17 mouse cellular contexts compared by ENCODE assay signal in genomic region chr13:31830332-31830731, GRCm38 (mm10). TPM values are rescaled to one million over a fixed set of nuclear protein-coding genes. Genes with fewer than 3 reads are reported as not detected.
DNase-seq lines count a peak whose midpoint lies in the region; ATAC-seq and TF ChIP-seq lines count a peak whose summit lies in the region.
"Had no signal": no experiment of that assay in that cellular context is flagged by ENCODE, and none has a peak within 500 bp of the region (broad histone marks: within the 10 kb centered on the region; RNA-seq: fewer than 3 reads in every experiment).

No protein-coding gene starts in this region.

- H3K9ac ChIP-seq in lung, postnatal 0 days (replicated peaks; ENCODE audit: low read depth), result no peak overlapping the region
- H3K9ac ChIP-seq: forebrain, embryonic 12.5 days; limb, embryonic 15.5 days; liver, postnatal 0 days; neural tube, embryonic 12.5 days had no signal

- peak; percentile 72 for ATAC-seq in lung, postnatal 0 days
- no peak for ATAC-seq in inflammation-experienced regulatory T-cells, adult 6 months
- ATAC-seq: liver, postnatal 0 days had no signal

- 0 out of 2 replicates have a peak, but pooled peaks cover 2% of the 10 kb centered on the region for H3K27me3 ChIP-seq in lung, postnatal 0 days (replicated peaks; ENCODE audit: insufficient read depth, low read length)
- H3K27me3 ChIP-seq: forebrain, embryonic 12.5 days; neural tube, embryonic 12.5 days had no signal

- peak; percentile 32 for DNase-seq in heart, adult 8-10 months (ENCODE audit: low spot score)
- DNase-seq in heart, postnatal 14 days, result no peak
- DNase-seq in kidney, postnatal 10 days, result peak; percentile 45
- no peak for DNase-seq in kidney, adult 9 months
- peak; percentile 53 for DNase-seq in adrenal gland, postnatal 14 days
- peak; percentile 30 for DNase-seq in lung, postnatal 0 days (ENCODE audit: low spot score)
- DNase-seq: cerebellum, adult 18-20 months; cerebellum, postnatal 36 days; gastrocnemius, postnatal 10 days; liver, postnatal 0 days; spleen, adult 18-20 months; thymus, adult 18-20 months had no signal

- no peaks in the 10 kb centered on the region for H3K36me3 ChIP-seq in lung, postnatal 0 days (ENCODE audit: insufficient read depth, low read length)
- H3K36me3 ChIP-seq: forebrain, embryonic 12.5 days; limb, embryonic 15.5 days; neural tube, embryonic 12.5 days had no signal

- no peaks in the 10 kb centered on the region; the same call in 1 of the 2 replicates for H3K4me1 ChIP-seq in lung, postnatal 0 days (ENCODE audit: insufficient read depth, low read depth, low read length)
- H3K4me1 ChIP-seq: forebrain, embryonic 12.5 days; limb, embryonic 15.5 days; neural tube, embryonic 12.5 days had no signal

- WGBS in lung, postnatal 0 days, result 25% methylated on average over 9 of the region's 9 CpGs

- TF ChIP-seq EP300 in lung, postnatal 0 days (IDR thresholded peaks at IDR 0.05), result peak; percentile 38; the same call in 1 of the 2 replicates

- H3K4me2 ChIP-seq in lung, postnatal 0 days (replicated peaks; ENCODE audit: low read depth, low read length), result no peak overlapping the region
- H3K4me2 ChIP-seq: forebrain, embryonic 12.5 days; limb, embryonic 15.5 days; neural tube, embryonic 12.5 days had no signal

- H3K4me3 ChIP-seq in lung, postnatal 0 days (ENCODE audit: low read depth, low read length), result no peak overlapping the region
- H3K4me3 ChIP-seq: forebrain, embryonic 12.5 days; limb, embryonic 15.5 days; neural tube, embryonic 12.5 days had no signal

- TF ChIP-seq CTCF in lung, postnatal 0 days (IDR thresholded peaks at IDR 0.05), result no peak

- H3K9me3 ChIP-seq in lung, postnatal 0 days (ENCODE audit: low read length), result no peaks in the 10 kb centered on the region
- H3K9me3 ChIP-seq: forebrain, embryonic 12.5 days; limb, embryonic 15.5 days; neural tube, embryonic 12.5 days had no signal

- intact Hi-C loops in heart, postnatal 14 days (cut with DNase I), result no loop called here

- no peak overlapping the region for H3K27ac ChIP-seq in lung, postnatal 0 days (ENCODE audit: low read length)
- H3K27ac ChIP-seq: forebrain, embryonic 12.5 days; limb, embryonic 15.5 days; neural tube, embryonic 12.5 days had no signal

RNA-seq across cellular contexts. Expression of gene Foxc1, which starts 23.9 kb away (rescaled TPM):
- 1 to 10 TPM; 4.4 to 6.1 (median 4.9) TPM for total RNA-seq in heart, adult 8-10 months (2022)
- total RNA-seq in heart, postnatal 14 days (2021), result 1 to 10 TPM; 4.8 to 7.0 TPM
- total RNA-seq in adrenal gland, postnatal 14 days (2021), result 7.1 TPM in 2 replicates
- 0.37 and 0.43 TPM in 2 replicates for polyA plus RNA-seq in lung, postnatal 0 days (2015; fragmentation: Nextera tagmentation; extraction: Ambion mirVana)
- not detected for polyA plus RNA-seq in inflammation-experienced regulatory T-cells, adult 6 months (2017; shearing (Covaris generic))
- total RNA-seq: monocyte, adult 5-6 weeks had no signal
- polyA plus RNA-seq: liver, postnatal 0 days had no signal

Comparison
In these comparisons a context has a peak if more than half of its experiments do, and no peak if none do; other contexts are left out.
1. DNase-seq: peak in heart, adult 8-10 months (single experiment), kidney, postnatal 10 days (single experiment), adrenal gland, postnatal 14 days (single experiment) and lung, postnatal 0 days (single experiment); none in heart, postnatal 14 days (0 of 2) and kidney, adult 9 months (single experiment).